Mouse (Mus musculus): ENCODE measurements around the gene Fbln1. TPM values are rescaled to one million over a fixed set of nuclear protein-coding genes. Genes with fewer than 3 reads are reported as not detected.
A peak's percentile ranks its signal among the peaks of the same experiment; 100 is the strongest.
"Not testable (repeated sequence)": the region's sequence is repeated elsewhere in the genome, so short reads cannot be mapped to it uniquely, and the experiment has no call there.

Fbln1 gene
- polyA plus RNA-seq, 1 experiment: 48.1 TPM

GRCm38 (mm10) chr15:85316342-85317140 lies 110.8 kb downstream of the Fbln1 start:
- no peaks in the 10 kb centered on the region for H3K36me3 ChIP-seq (ENCODE audit: control insufficient read depth, insufficient read depth, low read length, poor library complexity, severe bottlenecking)
- H3K27me3 ChIP-seq (ENCODE audit: control insufficient read depth, insufficient read depth, low read length, poor library complexity, severe bottlenecking): no peaks in the 10 kb centered on the region
- no peaks in the 10 kb centered on the region for H3K4me1 ChIP-seq (ENCODE audit: control insufficient read depth, insufficient read depth, low read length)
- no peak for TF ChIP-seq CTCF (IDR thresholded peaks at IDR 0.05; ENCODE audit: low read depth, low read length)
- no peak for TF ChIP-seq POLR2A (IDR thresholded peaks at IDR 0.05; ENCODE audit: insufficient read depth, low read length)
- no peak for TF ChIP-seq EP300 (IDR thresholded peaks at IDR 0.05; ENCODE audit: insufficient read depth, low read depth, low read length)
- H3K9me3 ChIP-seq (replicated peaks; ENCODE audit: control insufficient read depth, insufficient read depth, low read length, poor library complexity, severe bottlenecking): no peaks in the 10 kb centered on the region
- H3K9ac ChIP-seq (ENCODE audit: low read depth, poor library complexity, severe bottlenecking): no peak overlapping the region
- no peak overlapping the region for H3K27ac ChIP-seq (ENCODE audit: insufficient read depth, low read length)
- H3K4me3 ChIP-seq (ENCODE audit: low read depth, low read length): no peak overlapping the region

- Histone ChIP-seq H3K9me3 (replicated peaks; ENCODE audit: control insufficient read depth, insufficient read depth, low read length, poor library complexity, severe bottlenecking) (no peaks in the 10 kb centered on the region), H3K4me1 (ENCODE audit: control insufficient read depth, insufficient read depth, low read length) (no peaks in the 10 kb centered on the region), H3K9ac (ENCODE audit: low read depth, poor library complexity, severe bottlenecking) (no peak overlapping the region), H3K27ac (ENCODE audit: insufficient read depth, low read length) (no peak overlapping the region), H3K36me3 (ENCODE audit: control insufficient read depth, insufficient read depth, low read length, poor library complexity, severe bottlenecking) (no peaks in the 10 kb centered on the region), H3K27me3 (ENCODE audit: control insufficient read depth, insufficient read depth, low read length, poor library complexity, severe bottlenecking) (no peaks in the 10 kb centered on the region), H3K4me3 (ENCODE audit: low read depth, low read length) (no peak overlapping the region)
- TF ChIP-seq POLR2A (IDR thresholded peaks at IDR 0.05; ENCODE audit: insufficient read depth, low read length) (no peak), CTCF (IDR thresholded peaks at IDR 0.05; ENCODE audit: low read depth, low read length) (peak; percentile 60)
Measured at GRCm38 (mm10) chr15:85319924-85320668, 114.3 kb downstream of the Fbln1 start.

- no peaks in the 10 kb centered on the region for H3K9me3 ChIP-seq (replicated peaks; ENCODE audit: control insufficient read depth, insufficient read depth, low read length, poor library complexity, severe bottlenecking)
- no peak overlapping the region for H3K4me3 ChIP-seq (ENCODE audit: low read depth, low read length)
- no peak overlapping the region for H3K27ac ChIP-seq (ENCODE audit: insufficient read depth, low read length)
- H3K9ac ChIP-seq (ENCODE audit: low read depth, poor library complexity, severe bottlenecking): no peak overlapping the region
- TF ChIP-seq EP300 (IDR thresholded peaks at IDR 0.05; ENCODE audit: insufficient read depth, low read depth, low read length) (no peak), CTCF (IDR thresholded peaks at IDR 0.05; ENCODE audit: low read depth, low read length) (no peak), POLR2A (IDR thresholded peaks at IDR 0.05; ENCODE audit: insufficient read depth, low read length) (no peak)
- no peaks in the 10 kb centered on the region for H3K4me1 ChIP-seq (ENCODE audit: control insufficient read depth, insufficient read depth, low read length)
- H3K27me3 ChIP-seq (ENCODE audit: control insufficient read depth, insufficient read depth, low read length, poor library complexity, severe bottlenecking): no peaks in the 10 kb centered on the region
- H3K36me3 ChIP-seq (ENCODE audit: control insufficient read depth, insufficient read depth, low read length, poor library complexity, severe bottlenecking): no peaks in the 10 kb centered on the region
Measured at GRCm38 (mm10) chr15:85323214-85323613, 117.5 kb downstream of the Fbln1 start.

- no peak for TF ChIP-seq POLR2A (IDR thresholded peaks at IDR 0.05; ENCODE audit: insufficient read depth, low read length)
- H3K36me3 ChIP-seq (ENCODE audit: control insufficient read depth, insufficient read depth, low read length, poor library complexity, severe bottlenecking): no peaks in the 10 kb centered on the region
- H3K4me1 ChIP-seq (ENCODE audit: control insufficient read depth, insufficient read depth, low read length): no peaks in the 10 kb centered on the region
- no peak overlapping the region for H3K9ac ChIP-seq (ENCODE audit: low read depth, poor library complexity, severe bottlenecking)
- no peaks in the 10 kb centered on the region for H3K27me3 ChIP-seq (ENCODE audit: control insufficient read depth, insufficient read depth, low read length, poor library complexity, severe bottlenecking)
- no peaks in the 10 kb centered on the region for H3K9me3 ChIP-seq (replicated peaks; ENCODE audit: control insufficient read depth, insufficient read depth, low read length, poor library complexity, severe bottlenecking)
- H3K27ac ChIP-seq (ENCODE audit: insufficient read depth, low read length): no peak overlapping the region
- H3K4me3 ChIP-seq (ENCODE audit: low read depth, low read length): no peak overlapping the region
Measured at GRCm38 (mm10) chr15:85324426-85324825, 118.7 kb downstream of the Fbln1 start.

GRCm38 (mm10) chr15:85327808-85328207 lies 122.1 kb downstream of the Fbln1 start:
- H3K9me3 ChIP-seq (replicated peaks; ENCODE audit: control insufficient read depth, insufficient read depth, low read length, poor library complexity, severe bottlenecking): no peaks in the 10 kb centered on the region
- H3K27ac ChIP-seq (ENCODE audit: insufficient read depth, low read length): no peak overlapping the region
- no peaks in the 10 kb centered on the region for H3K4me1 ChIP-seq (ENCODE audit: control insufficient read depth, insufficient read depth, low read length)
- no peaks in the 10 kb centered on the region for H3K36me3 ChIP-seq (ENCODE audit: control insufficient read depth, insufficient read depth, low read length, poor library complexity, severe bottlenecking)
- H3K9ac ChIP-seq (ENCODE audit: low read depth, poor library complexity, severe bottlenecking): no peak overlapping the region
- H3K4me3 ChIP-seq (ENCODE audit: low read depth, low read length): no peak overlapping the region
- H3K27me3 ChIP-seq (ENCODE audit: control insufficient read depth, insufficient read depth, low read length, poor library complexity, severe bottlenecking): no peaks in the 10 kb centered on the region
- no peak for TF ChIP-seq CTCF (IDR thresholded peaks at IDR 0.05; ENCODE audit: low read depth, low read length)
- TF ChIP-seq POLR2A (IDR thresholded peaks at IDR 0.05; ENCODE audit: insufficient read depth, low read length): no peak
- no peak for TF ChIP-seq EP300 (IDR thresholded peaks at IDR 0.05; ENCODE audit: insufficient read depth, low read depth, low read length)

GRCm38 (mm10) chr15:85328455-85328854 lies 122.7 kb downstream of the Fbln1 start:
- not testable (repeated sequence) for H3K36me3 ChIP-seq (ENCODE audit: control insufficient read depth, insufficient read depth, low read length, poor library complexity, severe bottlenecking); H3K27ac ChIP-seq (ENCODE audit: insufficient read depth, low read length); H3K4me1 ChIP-seq (ENCODE audit: control insufficient read depth, insufficient read depth, low read length); H3K4me3 ChIP-seq (ENCODE audit: low read depth, low read length); H3K9ac ChIP-seq (ENCODE audit: low read depth, poor library complexity, severe bottlenecking); H3K27me3 ChIP-seq (ENCODE audit: control insufficient read depth, insufficient read depth, low read length, poor library complexity, severe bottlenecking); H3K9me3 ChIP-seq (replicated peaks; ENCODE audit: control insufficient read depth, insufficient read depth, low read length, poor library complexity, severe bottlenecking)
- TF ChIP-seq CTCF (IDR thresholded peaks at IDR 0.05; ENCODE audit: low read depth, low read length): peak; percentile 46
